Mouse (Mus musculus): Measurements from ENCODE around the gene Gtpbp2.

- TF ChIP-seq CTCF (IDR thresholded peaks at IDR 0.05) (no peak), EP300 (IDR thresholded peaks at IDR 0.05) (no peak)
Measured at GRCm38 (mm10) chr17:46118423-46118850, 42.4 kb upstream of the Gtpbp2 start.
